Mouse (Mus musculus) erythroblast, embryonic 14.5 days (primary cell): Measurements from ENCODE around the gene Mllt10. TPM values are rescaled to one million over a fixed set of nuclear protein-coding genes. Genes with fewer than 3 reads are reported as not detected.

Source experiments
- H3K27me3 ChIP-seq: 2 replicates; pipeline ENCODE4 v1.6.1; 2012; ENCODE audit warnings: inconsistent platforms; ENCODE audit not compliant: control insufficient read depth
- H3K36me3 ChIP-seq: 2 replicates; pipeline ENCODE4 v1.6.1; 2012; ENCODE audit warnings: mild to moderate bottlenecking, inconsistent platforms; ENCODE audit not compliant: control insufficient read depth
- H3K4me1 ChIP-seq: 2 replicates; pipeline ENCODE4 v1.6.1; 2012; ENCODE audit warnings: inconsistent platforms; ENCODE audit not compliant: control insufficient read depth
- H3K4me3 ChIP-seq: replicated peaks from 2 replicates; pipeline ENCODE3; 2012; ENCODE audit warnings: moderate library complexity, mild to moderate bottlenecking, inconsistent platforms
- H3K9me3 ChIP-seq: 2 replicates; pipeline ENCODE4 v1.6.1; 2012; ENCODE audit warnings: low read length, inconsistent platforms, mixed read lengths; ENCODE audit not compliant: control insufficient read depth
- GATA1 ChIP-seq: IDR thresholded peaks from 2 replicates; pipeline ENCODE4 v1.6.1; 2012; ENCODE audit warnings: low read length, inconsistent platforms, mixed read lengths
- TAL1 ChIP-seq: IDR thresholded peaks from 3 replicates; pipeline ENCODE4 v1.6.1; 2012; ENCODE audit warnings: low read length, inconsistent platforms, mixed read lengths
- polyA plus RNA-seq: library from polyadenylated mRNA; stranded (reverse); fragments of >175 nt; gene quantifications from 2 replicates; pipeline ENCODE4 v1.2.3, GENCODE M21; 2012

Mllt10 gene
- polyA plus RNA-seq, 1 experiment, result 1.3 TPM

DNA sequence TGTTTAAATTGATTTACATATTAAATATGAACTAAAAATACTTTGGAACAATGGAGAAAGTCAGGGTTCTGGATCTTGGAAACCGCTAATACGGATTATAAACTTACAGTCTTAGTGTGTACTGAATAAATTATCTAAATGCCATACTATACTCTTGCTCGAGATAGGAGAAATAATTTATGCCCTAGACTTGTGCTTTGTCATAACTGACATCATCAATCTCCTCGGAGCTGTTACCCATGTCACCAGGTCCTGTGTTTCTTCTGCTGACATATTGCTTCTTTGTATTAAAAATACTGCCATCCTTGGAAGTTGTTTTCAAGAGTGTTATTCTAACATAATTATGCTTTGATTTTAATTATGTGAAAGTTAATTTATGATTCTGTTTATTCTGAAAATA is 140.2 kb downstream of the Mllt10 start:
- no peak for TF ChIP-seq TAL1
- TF ChIP-seq GATA1, result no peak
- Histone ChIP-seq H3K4me1 (no peaks in the 10 kb centered on the region), H3K4me3 (no peak overlapping the region), H3K27me3 (no peaks in the 10 kb centered on the region), H3K36me3 (peaks cover 77% of the 10 kb centered on the region), H3K9me3 (no peaks in the 10 kb centered on the region)

DNA sequence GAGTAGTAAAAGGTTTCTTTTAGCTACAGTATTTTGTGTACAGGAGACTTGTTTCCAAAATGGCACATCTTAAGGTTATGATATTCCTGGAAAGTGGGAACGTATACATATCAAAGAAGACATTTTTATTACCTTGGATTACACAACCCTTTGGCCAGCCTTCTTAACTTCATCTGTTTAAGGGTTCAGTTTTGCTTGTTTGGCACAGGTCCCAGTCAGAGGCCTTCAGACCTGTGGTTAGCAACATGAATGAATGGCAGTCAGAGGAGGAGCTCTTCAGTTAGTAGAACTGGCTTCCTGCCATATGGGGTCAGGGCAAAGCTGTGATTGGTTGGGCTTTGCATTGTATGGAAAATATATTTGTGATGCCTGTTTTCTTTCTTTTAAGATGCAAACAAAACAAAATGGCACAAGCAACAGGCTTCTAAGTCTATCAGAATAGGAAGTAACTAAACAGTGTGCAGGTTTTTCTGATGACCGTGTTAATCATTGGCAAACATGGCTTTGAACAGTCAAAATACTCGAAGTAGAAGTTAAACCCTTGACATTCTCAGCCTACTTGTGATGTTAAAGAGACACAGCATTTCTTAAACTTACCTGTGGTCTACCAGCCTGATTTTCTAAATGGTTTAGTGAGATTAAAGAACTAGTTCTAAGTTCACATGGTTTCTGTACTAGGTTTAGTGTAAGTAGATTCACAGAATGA is 140.8 kb downstream of the Mllt10 start:
- Histone ChIP-seq H3K4me3 (no peak overlapping the region), H3K4me1 (no peaks in the 10 kb centered on the region), H3K36me3 (peaks cover 81% of the 10 kb centered on the region), H3K9me3 (no peaks in the 10 kb centered on the region), H3K27me3 (no peaks in the 10 kb centered on the region)
- TF ChIP-seq TAL1 (no peak), GATA1 (no peak)

DNA sequence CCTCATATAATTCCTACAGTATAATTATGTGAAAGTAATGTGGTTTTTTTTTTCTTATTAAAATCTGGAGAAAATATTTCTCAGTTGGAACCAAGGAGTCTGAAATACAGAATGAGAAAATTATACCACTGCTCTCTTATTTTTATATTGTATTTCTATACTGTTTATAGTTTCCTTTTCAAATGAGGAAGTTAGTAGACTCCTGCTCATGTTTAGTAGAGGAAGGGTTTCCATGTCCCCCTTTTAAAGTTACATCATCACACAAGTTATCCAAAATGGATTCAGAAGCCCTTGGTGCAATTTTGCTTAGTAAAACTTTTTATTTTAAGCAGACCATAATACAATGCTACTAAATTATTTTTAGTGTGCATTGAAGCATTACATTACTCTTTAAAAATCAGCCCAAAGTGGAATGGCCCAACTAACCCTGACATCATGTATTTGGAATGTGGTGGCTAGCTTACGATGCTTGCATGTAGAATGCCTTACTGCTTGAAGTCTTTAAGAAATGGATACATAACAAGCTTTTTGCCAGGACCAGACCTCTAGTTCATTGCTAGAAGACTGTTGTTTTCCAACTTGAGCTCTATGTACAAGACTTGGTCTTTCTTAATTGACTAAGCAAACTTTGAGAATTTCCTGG is 146.9 kb downstream of the Mllt10 start:
- Histone ChIP-seq H3K9me3 (no peaks in the 10 kb centered on the region), H3K4me3 (no peak overlapping the region), H3K4me1 (no peaks in the 10 kb centered on the region), H3K36me3 (peaks cover 87% of the 10 kb centered on the region), H3K27me3 (no peaks in the 10 kb centered on the region)
- TF ChIP-seq TAL1 (no peak), GATA1 (no peak)

DNA sequence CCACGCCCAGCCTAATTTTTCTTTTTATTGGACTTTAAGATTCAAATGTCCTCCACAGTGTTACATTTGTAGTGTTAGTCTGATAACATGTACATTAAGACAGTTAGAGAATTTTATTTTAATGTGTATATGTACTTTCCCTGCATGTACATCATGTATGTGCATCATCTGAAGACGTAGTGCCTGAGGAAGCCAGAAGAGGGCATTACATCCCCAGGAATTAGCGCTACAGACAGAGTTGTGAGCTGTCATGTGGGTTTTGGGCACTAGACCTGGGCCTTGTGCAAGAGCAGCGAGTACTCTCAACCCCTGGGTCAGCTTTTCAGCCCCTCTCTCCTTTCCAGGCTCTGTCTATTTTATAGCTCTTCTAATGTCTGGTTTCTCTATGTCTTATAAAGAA is 147.9 kb downstream of the Mllt10 start:
- H3K27me3 ChIP-seq, result no peaks in the 10 kb centered on the region
- H3K36me3 ChIP-seq, result peaks cover 87% of the 10 kb centered on the region
- no peak for TF ChIP-seq GATA1
- no peak for TF ChIP-seq TAL1
- H3K9me3 ChIP-seq, result no peaks in the 10 kb centered on the region
- no peak overlapping the region for H3K4me3 ChIP-seq
- no peaks in the 10 kb centered on the region for H3K4me1 ChIP-seq

DNA sequence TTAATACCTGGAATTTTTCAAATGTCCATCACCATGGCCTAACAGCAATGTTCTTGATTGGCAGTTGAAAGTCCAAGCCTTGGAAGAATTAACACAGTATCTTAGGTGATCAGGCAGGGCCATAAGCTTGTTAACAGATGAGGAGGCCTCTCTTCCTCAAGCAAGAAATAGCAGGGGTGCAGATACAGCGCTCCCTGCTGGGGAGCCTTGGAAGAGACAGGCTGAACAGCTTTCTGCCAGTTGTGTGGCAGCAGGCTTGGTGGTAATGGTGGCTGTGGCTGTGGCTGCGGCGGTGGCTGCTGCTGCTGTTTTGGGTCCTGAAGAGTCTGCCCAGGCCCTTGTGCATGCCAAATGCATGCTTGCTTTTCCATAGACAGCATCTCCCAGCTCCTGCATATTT is 150.1 kb downstream of the Mllt10 start:
- peaks cover 91% of the 10 kb centered on the region for H3K36me3 ChIP-seq
- H3K4me1 ChIP-seq, result no peaks in the 10 kb centered on the region
- no peaks in the 10 kb centered on the region for H3K9me3 ChIP-seq
- H3K4me3 ChIP-seq, result no peak overlapping the region
- no peak for TF ChIP-seq GATA1
- no peak for TF ChIP-seq TAL1
- no peaks in the 10 kb centered on the region for H3K27me3 ChIP-seq

GRCm38 (mm10) chr2:18206811-18207210 is 151.8 kb downstream of the Mllt10 start:
- TF ChIP-seq GATA1 (no peak), TAL1 (no peak)
- Histone ChIP-seq H3K4me3 (no peak overlapping the region), H3K36me3 (peaks cover 97% of the 10 kb centered on the region), H3K9me3 (no peaks in the 10 kb centered on the region), H3K27me3 (no peaks in the 10 kb centered on the region), H3K4me1 (no peaks in the 10 kb centered on the region)

GRCm38 (mm10) chr2:18208578-18208977 is 153.5 kb downstream of the Mllt10 start:
- H3K36me3 ChIP-seq, result peaks cover 95% of the 10 kb centered on the region
- no peaks in the 10 kb centered on the region for H3K27me3 ChIP-seq
- no peaks in the 10 kb centered on the region for H3K9me3 ChIP-seq
- H3K4me1 ChIP-seq, result no peaks in the 10 kb centered on the region
- no peak overlapping the region for H3K4me3 ChIP-seq
- TF ChIP-seq GATA1 (no peak), TAL1 (no peak)

DNA sequence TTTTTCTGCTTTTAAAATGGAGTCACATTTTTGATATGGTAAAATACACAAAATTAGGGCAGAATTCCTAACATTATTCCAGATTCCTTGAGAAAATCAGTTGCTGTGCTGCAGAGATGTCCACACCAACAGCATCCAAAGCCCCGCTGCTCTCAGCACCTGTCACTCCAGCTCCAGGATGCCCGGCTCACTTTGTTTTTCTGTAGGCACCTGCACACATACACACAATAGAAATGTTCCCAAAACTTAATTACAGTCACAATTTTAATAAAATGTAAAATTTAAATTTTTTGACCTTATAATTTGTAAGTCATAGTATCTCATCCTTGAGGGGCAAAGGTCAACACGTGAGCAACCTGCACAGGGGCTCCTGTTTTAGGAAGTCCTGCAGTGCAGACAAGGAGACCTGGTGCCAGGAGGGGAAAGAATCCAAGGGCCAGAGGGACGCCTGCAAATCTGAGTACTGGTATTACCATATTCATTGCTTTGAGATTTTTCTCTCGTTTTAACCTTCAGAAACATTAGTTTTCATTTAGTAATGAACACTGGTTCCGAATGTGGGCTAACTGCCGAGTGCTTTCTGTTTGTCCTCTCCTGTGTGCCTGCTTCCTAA is 154.3 kb downstream of the Mllt10 start:
- TF ChIP-seq GATA1 (no peak), TAL1 (no peak)
- Histone ChIP-seq H3K4me3 (no peak overlapping the region), H3K36me3 (peaks cover 95% of the 10 kb centered on the region), H3K9me3 (no peaks in the 10 kb centered on the region), H3K4me1 (no peaks in the 10 kb centered on the region), H3K27me3 (no peaks in the 10 kb centered on the region)

DNA sequence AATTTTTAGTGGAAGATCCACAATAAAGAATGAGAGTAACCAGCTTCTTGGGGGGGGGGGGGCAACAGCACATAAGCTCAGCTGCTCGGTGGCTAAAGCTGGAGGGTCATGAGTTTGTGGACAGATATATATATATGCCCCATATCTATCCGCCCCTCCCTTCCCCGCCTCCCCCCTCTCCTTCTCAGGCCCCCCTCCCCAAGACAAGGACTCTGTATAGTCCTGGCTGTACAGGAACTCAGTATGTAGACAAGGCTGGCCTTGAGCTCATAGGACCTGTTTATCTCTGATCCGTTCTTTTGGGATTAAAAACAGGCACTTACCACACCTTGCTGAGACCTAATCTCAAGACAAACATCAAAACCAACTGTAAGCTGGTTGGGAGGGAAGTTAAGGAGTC is 154.9 kb downstream of the Mllt10 start:
- TF ChIP-seq TAL1 (no peak), GATA1 (no peak)
- H3K4me3 ChIP-seq, result no peak overlapping the region
- H3K9me3 ChIP-seq, result no peaks in the 10 kb centered on the region
- H3K36me3 ChIP-seq, result peaks cover 95% of the 10 kb centered on the region
- no peaks in the 10 kb centered on the region for H3K27me3 ChIP-seq
- H3K4me1 ChIP-seq, result no peaks in the 10 kb centered on the region
